Mouse (Mus musculus) brain, embryonic 18.5 days (tissue): Measurements from ENCODE around the gene Gls.
A peak's percentile ranks its signal among the peaks of the same experiment; 100 is the strongest.

Source experiments
- DNase-seq: peaks from one replicate; pipeline ENCODE4 v3.0.0-alpha.2; 2012; ENCODE audit warnings: low read depth, low spot score

Gls gene

GRCm38 (mm10) chr1:52233143-52233713 lies at the start of gene Gls:
TSS of gene Gls (minus strand) at chr1:52233232.
- peak; percentile 95 for DNase-seq

GRCm38 (mm10) chr1:52279831-52280595 lies 47.0 kb upstream of the Gls start:
- DNase-seq = no peak

GRCm38 (mm10) chr1:52279331-52279730 lies 46.3 kb upstream of the Gls start:
- DNase-seq = no peak

- no peak for DNase-seq
Measured at GRCm38 (mm10) chr1:52278073-52278472, 45.0 kb upstream of the Gls start.

GRCm38 (mm10) chr1:52274210-52274609 lies 41.2 kb upstream of the Gls start:
- no peak for DNase-seq

- no peak for DNase-seq
Measured at GRCm38 (mm10) chr1:52272018-52272678, 39.1 kb upstream of the Gls start.

GRCm38 (mm10) chr1:52270354-52270753 lies 37.3 kb upstream of the Gls start:
- DNase-seq = no peak

- DNase-seq = no peak
Measured at GRCm38 (mm10) chr1:52269596-52269995, 36.6 kb upstream of the Gls start.

- no peak for DNase-seq
Measured at GRCm38 (mm10) chr1:52268006-52268405, 35.0 kb upstream of the Gls start.

- DNase-seq = no peak
Measured at GRCm38 (mm10) chr1:52267606-52268005, 34.6 kb upstream of the Gls start.

GRCm38 (mm10) chr1:52265886-52266516 lies 33.0 kb upstream of the Gls start:
- no peak for DNase-seq

GRCm38 (mm10) chr1:52264290-52264689 lies 31.3 kb upstream of the Gls start:
- DNase-seq = peak; percentile 55

- DNase-seq = peak; percentile 32
Measured at GRCm38 (mm10) chr1:52260354-52261090, 27.5 kb upstream of the Gls start.

- no peak for DNase-seq
Measured at GRCm38 (mm10) chr1:52258006-52258749, 25.1 kb upstream of the Gls start.

GRCm38 (mm10) chr1:52256916-52257315 lies 23.9 kb upstream of the Gls start:
- no peak for DNase-seq

- no peak for DNase-seq
Measured at GRCm38 (mm10) chr1:52256194-52256593, 23.2 kb upstream of the Gls start.

GRCm38 (mm10) chr1:52254411-52254810 lies 21.4 kb upstream of the Gls start:
- no peak for DNase-seq

- DNase-seq = no peak
Measured at GRCm38 (mm10) chr1:52253386-52253785, 20.4 kb upstream of the Gls start.

GRCm38 (mm10) chr1:52252447-52252846 lies 19.4 kb upstream of the Gls start:
- DNase-seq = no peak

GRCm38 (mm10) chr1:52251038-52251735 lies 18.2 kb upstream of the Gls start:
- DNase-seq = no peak
